Mouse (Mus musculus): Measurements from ENCODE around the gene Bbs9. TPM values are rescaled to one million over a fixed set of nuclear protein-coding genes. Genes with fewer than 3 reads are reported as not detected.

Bbs9 gene
- total RNA-seq, 2 experiments from 2014 or later, result 8.2 to 9.4 TPM

GRCm38 (mm10) chr9:22710032-22710431 lies 234.5 kb downstream of the Bbs9 start:
- DNase-seq, result peak; percentile 19
- intact Hi-C loops (cut with DNase I; ENCODE audit: low total_unique reads), result loop anchor here (10.0 kb wide), 1 partner anchor 505 kb away; no protein-coding TSS in a partner anchor

DNA sequence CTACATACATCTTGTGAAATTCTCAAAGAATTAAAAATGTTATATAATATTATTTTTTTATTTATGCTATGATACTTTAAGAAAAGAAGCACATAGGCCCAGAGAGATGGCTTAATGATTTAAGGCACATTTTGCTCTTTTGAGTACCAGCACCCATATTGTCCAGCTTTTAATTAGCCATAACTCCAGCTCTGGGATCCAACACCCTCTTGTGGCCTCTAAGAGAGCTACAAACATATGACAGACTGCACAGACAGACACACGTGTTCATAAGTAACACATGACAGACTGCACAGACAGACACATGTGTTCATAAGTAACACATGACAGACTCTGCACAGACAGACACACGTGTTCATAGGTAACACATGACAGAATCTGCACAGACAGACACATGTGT lies 235.8 kb downstream of the Bbs9 start:
- DNase-seq, result no peak
- intact Hi-C loops (cut with DNase I; ENCODE audit: low total_unique reads), result loop anchor here (10.0 kb wide), 1 partner anchor 503 kb away; no protein-coding TSS in a partner anchor

- DNase-seq, result no peak
- intact Hi-C loops (cut with DNase I; ENCODE audit: low total_unique reads), result loop anchor here (10.0 kb wide), 1 partner anchor 502 kb away; no protein-coding TSS in a partner anchor
These were observed 237.2 kb downstream of the Bbs9 start for GRCm38 (mm10) chr9:22712743-22713142.

DNA sequence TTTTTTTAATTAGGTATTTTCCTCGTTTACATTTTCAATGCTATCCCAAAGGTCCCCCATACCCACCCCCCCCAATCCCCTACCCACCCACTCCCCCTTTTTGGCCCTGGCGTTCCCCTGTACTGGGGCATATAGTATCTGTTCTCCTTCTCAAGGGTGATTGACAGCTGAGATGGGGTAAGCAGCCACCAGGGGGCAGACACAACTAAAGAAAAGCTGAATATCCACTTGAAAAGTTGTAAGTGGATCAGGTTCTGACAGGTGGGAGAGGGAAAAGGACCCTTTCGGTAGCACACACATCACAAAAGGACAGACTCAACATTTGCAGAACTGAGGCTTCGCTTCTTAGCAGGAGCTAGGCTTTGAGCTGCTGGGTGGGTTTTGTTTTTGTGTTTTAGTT lies 237.8 kb downstream of the Bbs9 start:
- intact Hi-C loops (cut with DNase I; ENCODE audit: low total_unique reads), result loop anchor here (10.0 kb wide), 1 partner anchor 502 kb away; no protein-coding TSS in a partner anchor
- peak; percentile 45 for DNase-seq

DNA sequence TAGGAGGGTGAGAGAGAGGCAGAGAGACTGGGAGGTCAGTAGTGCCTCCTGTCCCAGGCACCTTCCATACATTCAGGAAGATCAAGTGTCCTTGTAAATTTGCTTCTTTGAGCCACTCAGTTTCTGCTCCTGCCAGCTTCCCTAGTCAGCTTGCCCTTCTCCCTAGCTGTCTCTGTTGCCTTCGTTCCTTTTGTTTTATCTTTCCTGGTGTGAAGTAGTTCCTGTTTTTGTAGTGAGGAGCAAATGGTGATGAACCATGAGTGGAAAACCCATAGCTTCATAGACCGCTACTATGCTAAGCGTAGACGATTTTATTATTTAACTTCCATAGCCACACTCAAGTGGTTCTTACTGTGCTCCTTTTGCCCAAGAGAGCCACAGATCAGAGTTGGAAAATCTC lies 242.1 kb downstream of the Bbs9 start:
- intact Hi-C loops (cut with DNase I; ENCODE audit: low total_unique reads), result loop anchor here (10.0 kb wide), 1 partner anchor 497 kb away; no protein-coding TSS in a partner anchor
- DNase-seq, result no peak

DNA sequence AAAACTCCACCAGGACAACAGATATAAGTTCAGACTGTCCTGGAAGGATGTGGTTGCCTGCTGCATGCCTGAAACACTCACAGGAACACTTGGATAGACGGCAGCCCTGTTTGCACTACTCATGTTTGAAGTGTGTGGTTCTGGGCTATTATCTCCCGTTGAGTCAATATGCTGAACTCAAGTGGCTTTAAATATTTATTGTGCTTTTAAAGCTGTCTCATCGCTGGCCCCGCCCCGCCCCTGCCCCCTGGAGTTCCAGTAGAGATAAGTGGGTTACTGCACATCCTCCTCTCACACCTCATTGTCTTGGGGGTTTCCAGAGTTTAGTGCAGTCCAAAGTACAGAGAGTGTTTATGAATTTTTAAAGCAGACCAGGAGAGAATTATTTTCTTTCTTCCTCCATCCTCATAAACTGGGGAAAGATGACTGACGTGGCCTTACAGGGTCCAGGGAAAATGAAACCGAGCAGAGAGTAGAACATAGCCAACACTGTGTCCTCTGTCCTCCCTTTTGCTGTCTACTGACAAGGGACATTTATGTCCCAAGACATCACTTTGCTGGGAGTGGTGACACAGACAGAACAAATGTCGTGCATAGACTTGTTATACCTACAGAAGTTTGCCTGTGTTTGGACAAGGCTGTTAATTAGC lies 242.8 kb downstream of the Bbs9 start:
- intact Hi-C loops (cut with DNase I; ENCODE audit: low total_unique reads), result loop anchor here (10.0 kb wide), 1 partner anchor 497 kb away; no protein-coding TSS in a partner anchor

DNA sequence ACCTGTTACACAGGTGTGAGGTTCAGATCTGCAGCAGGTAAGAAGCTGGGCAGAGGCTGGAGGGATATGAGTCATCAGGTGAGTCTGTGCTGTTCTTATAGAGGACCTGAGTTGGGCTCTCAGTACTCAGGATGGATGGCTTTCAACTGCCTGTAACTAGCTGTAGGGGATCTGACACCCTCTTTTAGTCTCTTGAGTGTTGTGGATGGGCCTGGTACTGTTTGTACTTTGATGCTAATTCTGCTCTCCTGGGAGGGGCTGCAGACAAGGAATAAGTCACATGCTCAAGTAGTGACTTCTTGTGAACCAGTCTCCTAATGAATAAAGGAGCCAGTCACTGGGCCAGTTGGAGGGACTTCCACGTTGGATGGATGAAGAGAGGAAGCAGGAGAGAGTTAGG lies 257.1 kb downstream of the Bbs9 start:
- intact Hi-C loops (cut with DNase I; ENCODE audit: low total_unique reads), result no loop called here
- no peak for DNase-seq

More for the DNA sequence above, 242.8 kb downstream of the Bbs9 start:
- no peak for DNase-seq

- no peak for DNase-seq
These were observed 259.4 kb downstream of the Bbs9 start for GRCm38 (mm10) chr9:22734954-22735353.

DNA sequence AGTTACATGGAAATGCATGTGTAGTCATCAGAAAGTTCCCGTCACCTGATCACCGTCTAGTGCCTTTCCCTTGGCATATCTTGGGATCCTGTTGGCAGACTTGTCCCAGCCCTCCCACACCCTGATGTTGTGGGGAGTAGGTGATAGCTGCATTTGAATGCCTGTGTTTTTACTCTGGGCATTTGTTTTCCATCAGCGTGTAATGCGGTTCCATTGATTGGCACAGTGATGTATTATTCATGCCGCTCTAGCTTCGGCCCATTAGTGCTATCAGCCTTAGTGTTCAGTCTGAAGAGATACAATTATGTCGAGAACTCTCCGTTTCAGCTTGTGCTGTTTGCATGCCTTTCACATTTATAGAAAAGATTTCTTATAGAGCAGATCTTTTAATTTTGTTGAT lies 259.9 kb downstream of the Bbs9 start:
- intact Hi-C loops (cut with DNase I; ENCODE audit: low total_unique reads), result no loop called here
- no peak for DNase-seq

More at GRCm38 (mm10) chr9:22734954-22735353, 259.4 kb downstream of the Bbs9 start:
- intact Hi-C loops (cut with DNase I; ENCODE audit: low total_unique reads), result no loop called here

DNA sequence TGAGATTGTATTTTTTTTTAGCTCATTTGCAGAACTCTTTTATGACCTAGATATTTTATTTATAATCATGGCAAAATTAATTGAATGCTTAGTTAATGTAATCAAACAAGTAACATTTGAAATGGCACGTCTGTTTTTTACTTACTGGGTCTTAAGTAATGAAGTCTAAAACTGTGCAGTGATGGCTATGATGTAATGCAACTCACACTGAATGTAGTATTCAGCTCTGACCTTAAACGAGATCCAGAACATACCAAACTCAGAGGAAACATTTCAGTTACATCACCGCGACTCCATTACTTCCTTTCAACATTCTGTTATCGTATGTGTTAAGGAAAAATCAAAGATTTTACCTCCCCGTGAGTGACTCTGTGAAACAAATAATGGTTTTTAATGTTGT lies 262.4 kb downstream of the Bbs9 start:
- intact Hi-C loops (cut with DNase I; ENCODE audit: low total_unique reads), result no loop called here
- DNase-seq, result no peak

- no peak for DNase-seq
- intact Hi-C loops (cut with DNase I; ENCODE audit: low total_unique reads), result no loop called here
These were observed 263.3 kb downstream of the Bbs9 start for GRCm38 (mm10) chr9:22738861-22739260.

DNA sequence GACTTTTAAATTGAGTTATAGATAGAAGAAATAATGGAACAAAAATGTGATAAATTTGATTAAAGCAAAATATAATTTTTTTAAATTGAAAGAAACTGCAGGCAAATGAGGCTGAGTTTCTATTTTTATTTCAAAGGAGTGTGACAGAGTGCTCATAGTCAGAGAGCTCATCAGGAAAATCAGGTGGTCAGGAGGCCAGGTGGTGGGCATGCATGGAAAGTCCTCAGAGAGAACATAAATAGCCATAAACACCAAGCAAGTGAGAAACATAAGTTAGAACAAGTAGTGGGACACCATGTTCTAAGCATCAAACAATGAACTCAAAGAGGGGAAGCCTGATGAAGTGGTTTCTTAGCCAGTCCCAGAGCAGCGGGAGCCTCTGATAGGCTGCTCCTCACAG lies 266.5 kb downstream of the Bbs9 start:
- no peak for DNase-seq
- intact Hi-C loops (cut with DNase I; ENCODE audit: low total_unique reads), result no loop called here

- intact Hi-C loops (cut with DNase I; ENCODE audit: low total_unique reads), result no loop called here
- peak; percentile 33 for DNase-seq
These were observed 273.1 kb downstream of the Bbs9 start for GRCm38 (mm10) chr9:22748617-22749016.

DNA sequence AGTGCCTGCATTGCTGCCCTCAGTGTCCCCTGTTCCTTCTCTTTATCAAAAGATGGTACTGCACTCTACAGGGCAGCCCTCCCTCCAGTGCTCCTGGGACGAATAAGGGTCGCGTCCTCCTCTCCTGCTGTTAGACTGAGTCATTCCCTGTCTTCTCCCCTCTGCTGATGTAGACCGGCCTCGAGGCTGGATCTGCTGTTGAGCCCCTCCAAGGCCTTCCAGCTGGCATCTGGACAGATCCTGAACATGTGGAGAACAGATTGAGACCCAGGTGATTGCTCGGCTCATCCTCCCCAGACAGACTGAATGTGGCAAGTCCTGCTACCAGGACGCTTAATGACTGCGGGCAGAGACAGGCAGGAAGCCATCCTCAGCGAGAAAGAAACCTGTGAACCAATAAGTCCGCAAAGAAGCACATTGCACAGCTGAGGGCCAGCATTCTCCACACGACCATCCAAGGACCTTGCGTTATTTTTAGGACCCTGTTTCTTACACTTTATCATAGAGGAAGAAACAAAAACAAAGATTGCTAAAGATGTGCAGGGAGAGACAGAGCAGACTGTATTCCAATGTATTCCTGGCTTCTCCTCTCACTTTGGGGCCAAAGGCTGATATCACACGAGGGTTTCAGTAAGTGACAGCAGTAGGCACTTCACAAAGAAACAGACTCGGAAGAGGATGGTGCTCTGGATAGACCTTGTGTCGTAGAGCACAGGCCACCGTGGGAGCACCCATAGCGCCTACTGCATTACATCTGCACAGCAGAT lies 275.4 kb downstream of the Bbs9 start:
- intact Hi-C loops (cut with DNase I; ENCODE audit: low total_unique reads), result no loop called here
- DNase-seq, result peak; percentile 57

GRCm38 (mm10) chr9:22751546-22751929 lies 276.0 kb downstream of the Bbs9 start:
- intact Hi-C loops (cut with DNase I; ENCODE audit: low total_unique reads), result no loop called here

GRCm38 (mm10) chr9:22754081-22754672 lies 278.7 kb downstream of the Bbs9 start:
- intact Hi-C loops (cut with DNase I; ENCODE audit: low total_unique reads), result no loop called here
- no peak for DNase-seq

More at GRCm38 (mm10) chr9:22751546-22751929, 276.0 kb downstream of the Bbs9 start:
- DNase-seq, result no peak

DNA sequence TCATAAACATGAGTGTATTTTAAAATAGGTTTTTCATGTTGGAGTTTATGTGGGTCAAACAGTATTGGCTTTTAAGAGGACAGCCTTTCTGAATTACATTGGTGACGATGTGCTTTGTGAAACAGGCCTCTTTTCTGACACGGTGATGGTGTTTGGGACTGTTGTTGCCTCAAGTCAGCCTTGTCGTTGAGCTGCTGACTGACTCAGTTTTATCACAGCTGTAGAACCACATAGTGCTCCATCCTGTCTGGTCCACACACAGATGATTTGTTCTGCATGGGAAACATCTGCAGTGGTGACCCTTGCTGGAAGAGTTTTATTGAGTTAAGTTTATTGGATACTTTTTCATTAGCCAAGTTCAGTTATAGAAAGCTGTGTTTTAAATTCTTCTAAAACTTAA lies 283.0 kb downstream of the Bbs9 start:
- intact Hi-C loops (cut with DNase I; ENCODE audit: low total_unique reads), result no loop called here
- DNase-seq, result no peak

GRCm38 (mm10) chr9:22759241-22759640 lies 283.7 kb downstream of the Bbs9 start:
- intact Hi-C loops (cut with DNase I; ENCODE audit: low total_unique reads), result no loop called here

GRCm38 (mm10) chr9:22760376-22760775 lies 284.9 kb downstream of the Bbs9 start:
- intact Hi-C loops (cut with DNase I; ENCODE audit: low total_unique reads), result no loop called here

More at GRCm38 (mm10) chr9:22759241-22759640, 283.7 kb downstream of the Bbs9 start:
- DNase-seq, result no peak

GRCm38 (mm10) chr9:22761487-22761886 lies 286.0 kb downstream of the Bbs9 start:
- intact Hi-C loops (cut with DNase I; ENCODE audit: low total_unique reads), result no loop called here
- no peak for DNase-seq

More at GRCm38 (mm10) chr9:22760376-22760775, 284.9 kb downstream of the Bbs9 start:
- DNase-seq, result no peak
